Mouse (Mus musculus) liver, embryonic 11.5 days (tissue): Measurements from ENCODE around the gene Tubd1. TPM values are rescaled to one million over a fixed set of nuclear protein-coding genes. Genes with fewer than 3 reads are reported as not detected.
A peak's percentile ranks its signal among the peaks of the same experiment; 100 is the strongest.

Experiments
- ATAC-seq: fragments of 200-750 bp; cut with Nextera tagmentation; replicated peaks from 2 replicates; pipeline ENCODE4 v1.8.0; 2017; ENCODE audit warnings: moderate number of reproducible peaks, mild to moderate bottlenecking, moderate TSS enrichment, moderate library complexity; ENCODE audit not compliant: low FRiP score
- DNase-seq: peaks from one replicate; pipeline ENCODE4 v3.0.0-alpha.2; 2017; ENCODE audit warnings: low spot score
- H3K27ac ChIP-seq: fragments of 300-500 bp; sonication (generic); 2 replicates; pipeline ENCODE4 v1.5.1; 2014; ENCODE audit warnings: mild to moderate bottlenecking, low read depth, low read length, control low read depth
- H3K27me3 ChIP-seq: fragments of 300-500 bp; sonication (generic); replicated peaks from 2 replicates; pipeline ENCODE4 v1.6.1; 2014; ENCODE audit warnings: low read length, mixed read lengths; ENCODE audit not compliant: control insufficient read depth, insufficient read depth
- H3K36me3 ChIP-seq: fragments of 300-500 bp; sonication (generic); 2 replicates; pipeline ENCODE4 v1.6.1; 2014; ENCODE audit warnings: mild to moderate bottlenecking, low read length, moderate library complexity, mixed read lengths; ENCODE audit not compliant: control insufficient read depth, insufficient read depth
- H3K4me1 ChIP-seq: fragments of 300-500 bp; sonication (generic); replicated peaks from 2 replicates; pipeline ENCODE4 v1.6.1; 2014; ENCODE audit warnings: low read length, mixed read lengths; ENCODE audit not compliant: control insufficient read depth, insufficient read depth
- H3K4me2 ChIP-seq: fragments of 300-500 bp; sonication (generic); 2 replicates; pipeline ENCODE4 v1.6.1; 2014; ENCODE audit warnings: mild to moderate bottlenecking, control low read depth, moderate library complexity
- H3K4me3 ChIP-seq: fragments of 300-500 bp; sonication (generic); 2 replicates; pipeline ENCODE4 v1.5.1; 2014; ENCODE audit warnings: low read depth, low read length, control low read depth
- H3K9ac ChIP-seq: fragments of 300-500 bp; sonication (generic); 2 replicates; pipeline ENCODE4 v1.6.1; 2014; ENCODE audit warnings: low read depth, low read length, control low read depth
- H3K9me3 ChIP-seq: fragments of 300-500 bp; sonication (generic); 2 replicates; pipeline ENCODE4 v1.6.1; 2016; ENCODE audit warnings: low read length, inconsistent platforms, mixed read lengths; ENCODE audit not compliant: control insufficient read depth
- WGBS: fragments of 180-500 bp; shearing (Covaris S2); extraction: QIAGEN DNeasy Blood & Tissue Kit; methylation state at CpG from one replicate; pipeline ENCODE4 v1.1.7; 2014; 5-methylcytosine and 5-hydroxymethylcytosine counted together
- polyA plus RNA-seq: library from polyadenylated mRNA; unstranded; fragments of >200 nt; fragmentation: Nextera tagmentation; extraction: Ambion mirVana; gene quantifications from 2 replicates; pipeline ENCODE4 v1.2.1, GENCODE M21; 2014

Gene Tubd1
- polyA plus RNA-seq, 1 experiment from 2014 or later = 18.7 TPM

- Histone ChIP-seq H3K9me3 (no peaks in the 10 kb centered on the region), H3K4me1 (peaks cover 45% of the 10 kb centered on the region), H3K27me3 (no peaks in the 10 kb centered on the region), H3K4me3 (peak overlapping the region; percentile 62), H3K27ac (peak overlapping the region; percentile 71), H3K9ac (peak overlapping the region; percentile 44), H3K36me3 (peaks cover 3% of the 10 kb centered on the region; the same call in 1 of the 2 replicates), H3K4me2 (peak overlapping the region; percentile 82)
- DNase-seq = no peak
- ATAC-seq = no peak
- WGBS = 59% methylated on average over 7 of the region's 7 CpGs
Observed at GRCm38 (mm10) chr11:86584898-86585597, 40.3 kb downstream of the Tubd1 start.

- peak overlapping the region; percentile 71 for H3K27ac ChIP-seq
- H3K4me3 ChIP-seq = peak overlapping the region; percentile 62
- no peaks in the 10 kb centered on the region for H3K9me3 ChIP-seq
- peak overlapping the region; percentile 82 for H3K4me2 ChIP-seq
- no peaks in the 10 kb centered on the region for H3K27me3 ChIP-seq
- ATAC-seq (no peak), DNase-seq (no peak)
- WGBS = 29% methylated on average over 3 of the region's 3 CpGs
- peaks cover 39% of the 10 kb centered on the region for H3K4me1 ChIP-seq
- peaks cover 3% of the 10 kb centered on the region; the same call in 1 of the 2 replicates for H3K36me3 ChIP-seq
- H3K9ac ChIP-seq = peak overlapping the region; percentile 44
Observed at GRCm38 (mm10) chr11:86585598-86585984, 40.8 kb downstream of the Tubd1 start.

GRCm38 (mm10) chr11:86586177-86586867 lies 41.5 kb downstream of the Tubd1 start:
- peak overlapping the region; percentile 62 for H3K4me3 ChIP-seq
- H3K9me3 ChIP-seq = no peaks in the 10 kb centered on the region
- 11% methylated on average over 12 of the region's 12 CpGs for WGBS
- H3K9ac ChIP-seq = peak overlapping the region; percentile 65
- no peaks in the 10 kb centered on the region for H3K27me3 ChIP-seq
- peaks cover 35% of the 10 kb centered on the region for H3K4me1 ChIP-seq
- H3K27ac ChIP-seq = peak overlapping the region; percentile 87
- peak overlapping the region; percentile 82 for H3K4me2 ChIP-seq
- peaks cover 3% of the 10 kb centered on the region; the same call in 1 of the 2 replicates for H3K36me3 ChIP-seq
- DNase-seq (peak; percentile 57), ATAC-seq (no peak)

GRCm38 (mm10) chr11:86586868-86587792 lies 42.3 kb downstream of the Tubd1 start:
- H3K4me1 ChIP-seq = peaks cover 41% of the 10 kb centered on the region
- ATAC-seq (peak; percentile 86), DNase-seq (peak; percentile 67)
- H3K4me3 ChIP-seq = peak overlapping the region; percentile 62
- peak overlapping the region; percentile 65 for H3K9ac ChIP-seq
- peak overlapping the region; percentile 87 for H3K27ac ChIP-seq
- 5% methylated on average over 15 of the region's 15 CpGs for WGBS
- no peaks in the 10 kb centered on the region for H3K9me3 ChIP-seq
- H3K27me3 ChIP-seq = no peaks in the 10 kb centered on the region
- peak overlapping the region; percentile 82 for H3K4me2 ChIP-seq
- H3K36me3 ChIP-seq = peaks cover 3% of the 10 kb centered on the region; the same call in 1 of the 2 replicates

- Histone ChIP-seq H3K36me3 (peaks cover 3% of the 10 kb centered on the region; the same call in 1 of the 2 replicates), H3K4me1 (peaks cover 47% of the 10 kb centered on the region), H3K27me3 (no peaks in the 10 kb centered on the region), H3K27ac (peak overlapping the region; percentile 87), H3K9ac (peak overlapping the region; percentile 65), H3K9me3 (no peaks in the 10 kb centered on the region), H3K4me2 (peak overlapping the region; percentile 82), H3K4me3 (peak overlapping the region; percentile 62)
- 31% methylated on average over 7 of the region's 7 CpGs for WGBS
- no peak for ATAC-seq
- no peak for DNase-seq
Observed at GRCm38 (mm10) chr11:86587830-86588229, 43.0 kb downstream of the Tubd1 start.

- no peaks in the 10 kb centered on the region for H3K27me3 ChIP-seq
- no peak overlapping the region for H3K27ac ChIP-seq
- H3K4me1 ChIP-seq = peaks cover 56% of the 10 kb centered on the region
- DNase-seq (no peak), ATAC-seq (no peak)
- no peaks in the 10 kb centered on the region for H3K9me3 ChIP-seq
- no peak overlapping the region for H3K4me3 ChIP-seq
- H3K9ac ChIP-seq = no peak overlapping the region
- H3K36me3 ChIP-seq = peaks cover 3% of the 10 kb centered on the region; the same call in 1 of the 2 replicates
- H3K4me2 ChIP-seq = no peak overlapping the region
- WGBS = 83% methylated on average over 4 of the region's 4 CpGs
Observed at GRCm38 (mm10) chr11:86588583-86589298, 44.0 kb downstream of the Tubd1 start.

GRCm38 (mm10) chr11:86590066-86590465 lies 45.3 kb downstream of the Tubd1 start:
- Histone ChIP-seq H3K9ac (no peak overlapping the region), H3K4me1 (peaks cover 59% of the 10 kb centered on the region), H3K36me3 (peaks cover under 1% of the 10 kb centered on the region; the same call in 1 of the 2 replicates), H3K27me3 (no peaks in the 10 kb centered on the region), H3K9me3 (no peaks in the 10 kb centered on the region), H3K4me3 (no peak overlapping the region), H3K27ac (no peak overlapping the region), H3K4me2 (no peak overlapping the region)
- WGBS = 93% methylated on average over 4 of the region's 4 CpGs
- DNase-seq = no peak
- ATAC-seq = no peak

GRCm38 (mm10) chr11:86590579-86590978 lies 45.8 kb downstream of the Tubd1 start:
- Histone ChIP-seq H3K27ac (no peak overlapping the region), H3K36me3 (no peaks in the 10 kb centered on the region), H3K4me2 (no peak overlapping the region), H3K27me3 (no peaks in the 10 kb centered on the region), H3K9me3 (no peaks in the 10 kb centered on the region), H3K4me3 (no peak overlapping the region), H3K9ac (no peak overlapping the region), H3K4me1 (peaks cover 56% of the 10 kb centered on the region)
- ATAC-seq = no peak
- DNase-seq = no peak
- 89% methylated on average over 10 of the region's 10 CpGs for WGBS
